Comparison of ENCODE assay signal across 27 mouse cellular contexts in the genomic region with DNA sequence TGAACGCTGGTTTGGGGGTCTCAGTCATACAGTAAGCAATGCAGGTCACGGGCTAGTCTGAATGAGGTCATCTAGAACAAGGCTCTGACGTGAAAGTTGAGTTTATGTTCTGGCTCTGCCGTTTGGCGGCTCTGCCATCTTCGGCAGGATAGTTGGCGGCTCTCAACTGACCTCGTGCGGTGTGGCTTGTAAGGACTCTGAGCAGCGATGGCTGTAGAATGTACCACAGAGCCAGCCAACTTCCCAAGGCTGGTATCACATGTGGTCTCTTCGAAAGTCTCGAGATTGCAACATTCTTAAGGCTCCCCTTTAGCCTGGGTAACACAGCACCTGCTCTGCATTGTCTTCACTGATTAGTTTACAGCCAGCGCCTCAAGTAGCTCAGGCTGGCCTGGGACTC. TPM values are rescaled to one million over a fixed set of nuclear protein-coding genes. Genes with fewer than 3 reads are reported as not detected.
A peak's percentile ranks its signal among the peaks of the same experiment; 100 is the strongest.
DNase-seq lines count a peak whose midpoint lies in the region; ATAC-seq lines count a peak whose summit lies in the region.
"Had no signal": no experiment of that assay in that cellular context is flagged by ENCODE, and none has a peak within 500 bp of the region (broad histone marks: within the 10 kb centered on the region; RNA-seq: fewer than 3 reads in every experiment).

No protein-coding gene starts in this region.

- H3K4me2 ChIP-seq in intestine, embryonic 16.5 days (ENCODE audit: low read depth, low read length), result no peak overlapping the region
- no peak overlapping the region for H3K4me2 ChIP-seq in liver, embryonic 12.5 days
- H3K4me2 ChIP-seq: embryonic facial prominence, embryonic 12.5 days; forebrain, embryonic 13.5 days; forebrain, embryonic 15.5 days had no signal

- H3K36me3 ChIP-seq in intestine, embryonic 16.5 days (ENCODE audit: control insufficient read depth, insufficient read depth, low read length), result no peaks in the 10 kb centered on the region
- no peaks in the 10 kb centered on the region for H3K36me3 ChIP-seq in liver, embryonic 12.5 days
- H3K36me3 ChIP-seq: embryonic facial prominence, embryonic 10.5 days; embryonic facial prominence, embryonic 12.5 days; forebrain, embryonic 15.5 days; G1E had no signal

- ATAC-seq in common myeloid progenitor, adult 5-6 weeks (replicated peaks; ENCODE audit: low read depth, poor library complexity, severe bottlenecking), result peak; percentile 46
- ATAC-seq in megakaryocyte, adult 5-6 weeks (ENCODE audit: poor library complexity, severe bottlenecking), result peak; percentile 33; the same call in 1 of the 2 replicates
- ATAC-seq in intestine, embryonic 16.5 days, result no peak
- no peak for ATAC-seq in liver, embryonic 12.5 days
- ATAC-seq: activated CD4-positive, CD25-positive, alpha-beta regulatory T cell, adult 4 months; CD4-positive, CD25-positive, alpha-beta regulatory T cell, adult 4 months; forebrain, embryonic 13.5 days; forebrain, embryonic 15.5 days; forebrain, postnatal 0 days; Patski had no signal

- no peaks in the 10 kb centered on the region for H3K4me1 ChIP-seq in intestine, embryonic 16.5 days (ENCODE audit: control insufficient read depth, insufficient read depth, low read length)
- no peaks in the 10 kb centered on the region for H3K4me1 ChIP-seq in liver, embryonic 12.5 days
- H3K4me1 ChIP-seq: embryonic facial prominence, embryonic 12.5 days; forebrain, embryonic 13.5 days; forebrain, embryonic 15.5 days had no signal

- H3K27ac ChIP-seq in intestine, embryonic 16.5 days (ENCODE audit: low read length), result no peak overlapping the region
- no peak overlapping the region for H3K27ac ChIP-seq in liver, embryonic 12.5 days
- H3K27ac ChIP-seq: embryonic facial prominence, embryonic 10.5 days; embryonic facial prominence, embryonic 12.5 days; forebrain, embryonic 13.5 days; forebrain, embryonic 15.5 days had no signal

- intact Hi-C loops in heart, postnatal 36 days (cut with DNase I), result no loop called here

- WGBS in intestine, embryonic 16.5 days, result 87% methylated on average over 13 of the region's 13 CpGs
- 77% methylated on average over 13 of the region's 13 CpGs for WGBS in liver, embryonic 12.5 days (ENCODE audit: insufficient replicate concordance)

- peak; percentile 83 for DNase-seq in heart, adult 11 months
- DNase-seq in heart, postnatal 36 days, result no peak
- DNase-seq in R1 (ENCODE audit: low read depth, low spot score), result peak; percentile 16
- no peak for DNase-seq in adrenal gland, adult (ENCODE audit: inconsistent age in 2 of 2, low spot score in 1 of 2)
- DNase-seq: adrenal gland, adult 2 months; adrenal gland, postnatal 10 days; adrenal gland, postnatal 36 days; B cell, adult 2 months; cerebellum, adult 18-20 months; cerebellum, adult 8-10 months; cerebellum, adult 9-11 months; cerebellum, postnatal 14 days; cerebellum, postnatal 36 days; forebrain, postnatal 0 days had no signal

- no peaks in the 10 kb centered on the region for H3K9me3 ChIP-seq in intestine, embryonic 16.5 days (ENCODE audit: control insufficient read depth, low read length)
- no peaks in the 10 kb centered on the region for H3K9me3 ChIP-seq in liver, embryonic 12.5 days (replicated peaks)
- H3K9me3 ChIP-seq: embryonic facial prominence, embryonic 10.5 days; embryonic facial prominence, embryonic 12.5 days; forebrain, embryonic 13.5 days; forebrain, embryonic 15.5 days; G1E had no signal

- no peaks in the 10 kb centered on the region for H3K27me3 ChIP-seq in intestine, embryonic 16.5 days (replicated peaks; ENCODE audit: control insufficient read depth, insufficient read depth, low read length)
- no peaks in the 10 kb centered on the region for H3K27me3 ChIP-seq in liver, embryonic 12.5 days (replicated peaks)
- H3K27me3 ChIP-seq: CH12.LX; embryonic facial prominence, embryonic 12.5 days; forebrain, embryonic 13.5 days; forebrain, embryonic 15.5 days; Patski had no signal

- H3K9ac ChIP-seq in intestine, embryonic 16.5 days (ENCODE audit: low read depth, low read length), result no peak overlapping the region
- H3K9ac ChIP-seq in liver, embryonic 12.5 days, result no peak overlapping the region
- H3K9ac ChIP-seq: embryonic facial prominence, embryonic 12.5 days; forebrain, embryonic 13.5 days; forebrain, embryonic 15.5 days; forebrain, postnatal 0 days had no signal

- no peak overlapping the region for H3K4me3 ChIP-seq in intestine, embryonic 16.5 days (ENCODE audit: low read length)
- no peak overlapping the region for H3K4me3 ChIP-seq in liver, embryonic 12.5 days
- H3K4me3 ChIP-seq: embryonic facial prominence, embryonic 10.5 days; embryonic facial prominence, embryonic 12.5 days; forebrain, embryonic 13.5 days; forebrain, embryonic 15.5 days had no signal

RNA-seq across cellular contexts. Expression of gene Fos, which starts 43.6 kb away (rescaled TPM):
- 10 to 100 TPM in 1 of 2 experiments, 1 to 10 TPM in 1; 2.5 to 24.3 TPM for total RNA-seq in heart, postnatal 36 days (2021)
- 421 and 492 TPM in 2 replicates for total RNA-seq in common myeloid progenitor, adult 5-6 weeks (2017)
- total RNA-seq in megakaryocyte, adult 5-6 weeks (2015), result 468 and 475 TPM in 2 replicates
- total RNA-seq in megakaryocyte, adult 5-6 weeks (2017), result 389 and 431 TPM in 2 replicates
- polyA plus RNA-seq in intestine, embryonic 16.5 days (2015; fragmentation: Nextera tagmentation; extraction: Ambion mirVana), result 6.4 and 6.6 TPM in 2 replicates
- polyA plus RNA-seq in liver, embryonic 12.5 days (2016; fragmentation: Nextera tagmentation; extraction: Ambion mirVana), result 1.4 and 1.5 TPM in 2 replicates

Comparison
In these comparisons a context has a peak if more than half of its experiments do, and no peak if none do; other contexts are left out.
1. DNase-seq: peak in heart, adult 11 months (single experiment) and R1 (single experiment); none in heart, postnatal 36 days (0 of 2) and adrenal gland, adult (0 of 2).
2. ATAC-seq: peak in common myeloid progenitor, adult 5-6 weeks (single experiment) and megakaryocyte, adult 5-6 weeks (single experiment); none in intestine, embryonic 16.5 days (single experiment) and liver, embryonic 12.5 days (single experiment).
3. RNA of gene Fos, which starts 43.6 kb away (total RNA-seq): 421 to 492 TPM in common myeloid progenitor, adult 5-6 weeks and 389 to 475 TPM in megakaryocyte, adult 5-6 weeks; 2.5 to 24.3 TPM in heart, postnatal 36 days; every median in the first group is over 10 times any median in the second.